Mouse (Mus musculus): ENCODE measurements around the gene Mvb12b. TPM values are rescaled to one million over a fixed set of nuclear protein-coding genes. Genes with fewer than 3 reads are reported as not detected.

Mvb12b gene
- total and polyA plus RNA-seq, 3 experiments, result 22.8 to 23.3 TPM; not detected in 1

- DNase-seq (ENCODE audit: low read depth, low spot score), result no peak
- Histone ChIP-seq H3K9ac (ENCODE audit: control insufficient read depth, low read depth, low read length, poor library complexity, severe bottlenecking) (no peak overlapping the region), H3K79me2 (ENCODE audit: control insufficient read depth, insufficient read depth, low read length, poor library complexity) (no peaks in the 10 kb centered on the region), H3K27ac (ENCODE audit: control insufficient read depth, low read depth, low read length) (no peak overlapping the region), H3K36me3 (ENCODE audit: control insufficient read depth in 1 of 2, insufficient read depth in 2 of 2, low read length in 2 of 2) (no peaks in the 10 kb centered on the region), H3K4me1 (ENCODE audit: control insufficient read depth in 1 of 2, insufficient read depth in 2 of 2, low read length in 2 of 2) (no peaks in the 10 kb centered on the region), H3K4me3 (ENCODE audit: control insufficient read depth in 1 of 2, insufficient read depth in 1 of 2, low read depth in 2 of 2, low read length in 2 of 2) (no peak overlapping the region), H3K27me3 (ENCODE audit: control insufficient read depth in 1 of 2, insufficient read depth in 2 of 2, low read length in 2 of 2) (no peaks in the 10 kb centered on the region), H3K9me3 (replicated peaks; ENCODE audit: insufficient read depth, low read length) (no peaks in the 10 kb centered on the region)
- no peak for TF ChIP-seq MAZ (IDR thresholded peaks at IDR 0.05; ENCODE audit: low read depth, low read length)
- no peak for TF ChIP-seq EP300 (IDR thresholded peaks at IDR 0.05; ENCODE audit: low read depth in 1 of 2, low read length in 2 of 2)
- no peak for TF ChIP-seq CTCF (IDR thresholded peaks at IDR 0.05 in 2 of 3, conservative IDR thresholded peaks at IDR 0.05 in 1 of 3; ENCODE audit: control insufficient read depth in 1 of 3, insufficient read depth in 1 of 3, low read depth in 2 of 3, low read length in 3 of 3, poor library complexity in 1 of 3, severe bottlenecking in 1 of 3)
- no peak for TF ChIP-seq TAL1 (IDR thresholded peaks at IDR 0.05; ENCODE audit: low read length)
- TF ChIP-seq MYB (IDR thresholded peaks at IDR 0.05; ENCODE audit: low read depth, low read length), result no peak
- no peak for TF ChIP-seq BHLHE40 (IDR thresholded peaks at IDR 0.05; ENCODE audit: borderline replicate concordance, low read depth, low read length)
These were observed 74.1 kb downstream of the Mvb12b start for GRCm38 (mm10) chr2:33813501-33814240.

DNA sequence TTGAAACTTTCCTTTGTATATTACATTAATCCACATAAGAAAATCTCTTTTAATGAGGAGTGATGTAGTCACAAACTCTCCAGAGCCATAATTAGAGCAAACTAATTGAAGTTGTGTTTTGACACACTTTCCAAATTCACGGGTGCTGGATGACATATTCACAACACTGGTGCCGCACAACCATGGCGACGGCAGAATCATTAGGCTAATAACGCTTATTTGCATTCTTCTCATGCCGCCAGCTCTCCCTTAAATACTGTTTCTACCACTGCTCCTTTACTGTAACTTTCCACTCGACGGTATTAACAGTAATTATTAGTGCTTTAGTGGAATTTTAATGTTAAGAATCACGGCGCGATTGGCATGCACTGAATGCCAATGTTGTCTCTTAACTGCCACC lies 74.8 kb downstream of the Mvb12b start:
- TF ChIP-seq NELFE (IDR thresholded peaks at IDR 0.05; ENCODE audit: low read depth, low read length), result no peak
- no peak for TF ChIP-seq USF1 (IDR thresholded peaks at IDR 0.05; ENCODE audit: low read depth, low read length)
- TF ChIP-seq RCOR1 (IDR thresholded peaks at IDR 0.05; ENCODE audit: low read depth, low read length), result no peak
- no peak for TF ChIP-seq KAT2A (conservative IDR thresholded peaks at IDR 0.05; ENCODE audit: low read depth, low read length)
- no peak for TF ChIP-seq TCF12 (IDR thresholded peaks at IDR 0.05; ENCODE audit: low read depth, low read length)
- TF ChIP-seq HCFC1 (IDR thresholded peaks at IDR 0.05; ENCODE audit: low read depth, low read length), result no peak
- TF ChIP-seq POLR2A (IDR thresholded peaks at IDR 0.05; ENCODE audit: control insufficient read depth in 1 of 2, insufficient read depth in 1 of 2, low read depth in 1 of 2, low read length in 2 of 2, poor library complexity in 1 of 2), result no peak
- no peak for TF ChIP-seq GATA1 (IDR thresholded peaks at IDR 0.05; ENCODE audit: low read depth, low read length)
- TF ChIP-seq TBP (IDR thresholded peaks at IDR 0.05; ENCODE audit: low read depth, low read length), result no peak
- TF ChIP-seq ETS1 (IDR thresholded peaks at IDR 0.05; ENCODE audit: low read depth, low read length), result no peak
- no peak for TF ChIP-seq EP300 (IDR thresholded peaks at IDR 0.05; ENCODE audit: low read depth in 1 of 2, low read length in 2 of 2)
- no peak for DNase-seq (ENCODE audit: low read depth, low spot score)
- Histone ChIP-seq H3K27me3 (ENCODE audit: control insufficient read depth in 1 of 2, insufficient read depth in 2 of 2, low read length in 2 of 2) (no peaks in the 10 kb centered on the region), H3K9ac (ENCODE audit: control insufficient read depth, low read depth, low read length, poor library complexity, severe bottlenecking) (no peak overlapping the region), H3K4me1 (ENCODE audit: control insufficient read depth in 1 of 2, insufficient read depth in 2 of 2, low read length in 2 of 2) (no peaks in the 10 kb centered on the region), H3K79me2 (ENCODE audit: control insufficient read depth, insufficient read depth, low read length, poor library complexity) (no peaks in the 10 kb centered on the region), H3K27ac (ENCODE audit: control insufficient read depth, low read depth, low read length) (no peak overlapping the region), H3K4me3 (ENCODE audit: control insufficient read depth in 1 of 2, insufficient read depth in 1 of 2, low read depth in 2 of 2, low read length in 2 of 2) (no peak overlapping the region), H3K9me3 (replicated peaks; ENCODE audit: insufficient read depth, low read length) (no peaks in the 10 kb centered on the region), H3K36me3 (ENCODE audit: control insufficient read depth in 1 of 2, insufficient read depth in 2 of 2, low read length in 2 of 2) (no peaks in the 10 kb centered on the region)

Measured in MEL (cell line).